Mouse (Mus musculus) stomach, postnatal 0 days (tissue): ENCODE measurements around the gene Katnal1. TPM values are rescaled to one million over a fixed set of nuclear protein-coding genes. Genes with fewer than 3 reads are reported as not detected.

Source experiments
- ATAC-seq: fragments of 200-750 bp; cut with Nextera tagmentation; 2 replicates; pipeline ENCODE4 v1.8.0; 2017; ENCODE audit not compliant: low FRiP score, low TSS enrichment
- DNase-seq: peaks from one replicate; pipeline ENCODE4 v3.0.0-alpha.2; 2016; ENCODE audit warnings: low spot score
- H3K27ac ChIP-seq: fragments of 300-500 bp; sonication (generic); replicated peaks from 2 replicates; pipeline ENCODE4 v1.5.1; 2014; ENCODE audit warnings: mild to moderate bottlenecking, control low read depth
- H3K27me3 ChIP-seq: fragments of 300-500 bp; sonication (generic); 2 replicates; pipeline ENCODE4 v1.6.1; 2014; ENCODE audit warnings: low read length; ENCODE audit not compliant: control insufficient read depth, insufficient read depth
- H3K36me3 ChIP-seq: fragments of 300-500 bp; sonication (generic); 2 replicates; pipeline ENCODE4 v1.6.1; 2014; ENCODE audit warnings: low read length, mixed read lengths; ENCODE audit not compliant: control insufficient read depth, insufficient read depth
- H3K4me1 ChIP-seq: fragments of 300-500 bp; sonication (generic); replicated peaks from 2 replicates; pipeline ENCODE4 v1.6.1; 2014; ENCODE audit warnings: antibody characterized with exemption; ENCODE audit not compliant: control insufficient read depth, insufficient read depth
- H3K4me2 ChIP-seq: fragments of 300-500 bp; sonication (generic); replicated peaks from 2 replicates; pipeline ENCODE4 v1.6.1; 2014; ENCODE audit warnings: low read depth, mild to moderate bottlenecking, control low read depth, moderate library complexity
- H3K4me3 ChIP-seq: fragments of 300-500 bp; sonication (generic); 2 replicates; pipeline ENCODE4 v1.5.1; 2014; ENCODE audit warnings: low read depth, low read length, control low read depth
- H3K9ac ChIP-seq: fragments of 300-500 bp; sonication (generic); 2 replicates; pipeline ENCODE4 v1.6.1; 2014; ENCODE audit warnings: mild to moderate bottlenecking, low read length, control low read depth, mixed read lengths
- H3K9me3 ChIP-seq: fragments of 300-500 bp; sonication (generic); 2 replicates; pipeline ENCODE4 v1.6.1; 2016; ENCODE audit warnings: low read length; ENCODE audit not compliant: control insufficient read depth
- CTCF ChIP-seq: IDR thresholded peaks from 2 replicates; pipeline ENCODE4 v1.5.1; 2016; ENCODE audit warnings: antibody characterized with exemption, low read depth, mild to moderate bottlenecking, moderate library complexity
- EP300 ChIP-seq: optimal IDR thresholded peaks from 2 replicates; pipeline ENCODE3; 2016; ENCODE audit warnings: antibody characterized with exemption
- WGBS: fragments of 180-500 bp; shearing (Covaris S2); extraction: QIAGEN DNeasy Blood & Tissue Kit; methylation state at CpG from one replicate; pipeline ENCODE4 v1.1.7; 2014; 5-methylcytosine and 5-hydroxymethylcytosine counted together
- polyA plus RNA-seq: library from polyadenylated mRNA; unstranded; fragments of >200 nt; fragmentation: Nextera tagmentation; extraction: Ambion mirVana; gene quantifications from 2 replicates; pipeline ENCODE4 v1.2.1, GENCODE M21; 2015

Katnal1 gene
- polyA plus RNA-seq, 1 experiment from 2014 or later = 4.1 TPM

DNA sequence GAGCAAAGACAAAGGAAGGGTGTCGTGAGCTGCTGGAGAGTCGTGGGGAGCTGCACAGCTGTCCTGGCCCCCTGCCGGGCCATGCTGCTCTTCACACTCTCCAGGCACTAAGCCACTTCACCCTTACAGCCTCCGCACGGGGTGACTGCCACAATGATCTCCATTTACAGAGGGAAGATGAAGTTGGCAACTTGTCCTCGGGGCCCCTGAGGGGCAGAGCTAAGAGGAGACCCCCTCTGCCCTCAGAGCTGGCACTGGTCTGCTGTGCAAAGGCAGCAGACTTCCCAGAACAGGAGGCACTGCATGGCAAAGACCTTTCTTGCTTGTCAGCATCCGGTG lies 20.1 kb downstream of the Katnal1 start:
- 39% methylated on average over 7 of the region's 7 CpGs for WGBS

GRCm38 (mm10) chr5:148908191-148909056 lies 20.7 kb downstream of the Katnal1 start:
- H3K4me3 ChIP-seq = no peak overlapping the region
- H3K9ac ChIP-seq = no peak overlapping the region
- TF ChIP-seq EP300 = no peak
- TF ChIP-seq CTCF = no peak
- no peak overlapping the region for H3K4me2 ChIP-seq
- no peaks in the 10 kb centered on the region for H3K27me3 ChIP-seq
- ATAC-seq = no peak
- no peaks in the 10 kb centered on the region for H3K9me3 ChIP-seq
- no peaks in the 10 kb centered on the region for H3K36me3 ChIP-seq
- DNase-seq = no peak
- no peaks in the 10 kb centered on the region for H3K4me1 ChIP-seq
- WGBS = 69% methylated on average over 17 of the region's 17 CpGs
- no peak overlapping the region for H3K27ac ChIP-seq

More for the DNA sequence above, 20.1 kb downstream of the Katnal1 start:
- H3K4me1 ChIP-seq = no peaks in the 10 kb centered on the region
- DNase-seq = no peak
- no peaks in the 10 kb centered on the region for H3K36me3 ChIP-seq
- peak; percentile 30; the same call in 1 of the 2 replicates for ATAC-seq
- H3K27me3 ChIP-seq = no peaks in the 10 kb centered on the region
- no peak overlapping the region for H3K4me3 ChIP-seq
- no peaks in the 10 kb centered on the region for H3K9me3 ChIP-seq
- TF ChIP-seq CTCF (peak; percentile 31; the same call in 1 of the 2 replicates), EP300 (no peak)
- H3K27ac ChIP-seq = no peak overlapping the region
- H3K4me2 ChIP-seq = no peak overlapping the region
- no peak overlapping the region for H3K9ac ChIP-seq

DNA sequence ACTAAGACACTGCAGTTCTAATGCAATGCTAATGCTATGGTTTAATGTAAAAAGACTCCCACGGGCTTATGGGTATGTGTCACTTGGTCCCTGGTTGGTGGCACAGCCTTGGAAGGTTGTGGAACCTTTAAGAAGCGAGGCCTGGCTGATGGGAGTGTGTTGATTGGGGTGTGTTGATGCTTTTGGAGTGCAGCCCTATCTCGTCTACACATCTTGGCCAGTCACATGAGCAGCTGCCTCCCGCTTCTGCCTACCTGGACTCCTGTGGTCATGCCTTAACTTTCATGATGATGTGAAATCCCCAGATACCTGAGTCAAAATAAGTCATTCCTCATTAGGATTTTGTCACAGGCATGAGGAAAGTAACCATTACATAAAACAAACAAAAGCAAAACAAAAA lies 22.8 kb downstream of the Katnal1 start:
- no peak overlapping the region for H3K9ac ChIP-seq
- 0 out of 2 replicates have a peak, but pooled peaks cover 2% of the 10 kb centered on the region for H3K36me3 ChIP-seq
- no peak overlapping the region for H3K4me3 ChIP-seq
- no peak overlapping the region for H3K27ac ChIP-seq
- ATAC-seq = no peak
- H3K9me3 ChIP-seq = no peaks in the 10 kb centered on the region
- H3K27me3 ChIP-seq = no peaks in the 10 kb centered on the region
- DNase-seq = no peak
- H3K4me1 ChIP-seq = no peaks in the 10 kb centered on the region
- no peak overlapping the region for H3K4me2 ChIP-seq
- 81% methylated on average over 4 of the region's 4 CpGs for WGBS
- TF ChIP-seq EP300 (no peak), CTCF (no peak)

- TF ChIP-seq CTCF = peak; percentile 79
- no peak for TF ChIP-seq EP300
- Histone ChIP-seq H3K36me3 (0 out of 2 replicates have a peak, but pooled peaks cover 2% of the 10 kb centered on the region), H3K4me2 (no peak overlapping the region), H3K27me3 (no peaks in the 10 kb centered on the region), H3K9me3 (no peaks in the 10 kb centered on the region), H3K4me3 (no peak overlapping the region), H3K27ac (no peak overlapping the region), H3K4me1 (no peaks in the 10 kb centered on the region), H3K9ac (no peak overlapping the region)
- DNase-seq = peak; percentile 70
- 49% methylated on average over 6 of the region's 6 CpGs for WGBS
- ATAC-seq = peak; percentile 51; the same call in 1 of the 2 replicates
These were observed 24.3 kb downstream of the Katnal1 start for GRCm38 (mm10) chr5:148904846-148905245.

- ATAC-seq = no peak
- WGBS = 91% methylated on average over 7 of the region's 7 CpGs
- no peak overlapping the region for H3K4me3 ChIP-seq
- H3K9ac ChIP-seq = no peak overlapping the region
- H3K27me3 ChIP-seq = no peaks in the 10 kb centered on the region
- no peaks in the 10 kb centered on the region for H3K9me3 ChIP-seq
- no peak overlapping the region for H3K4me2 ChIP-seq
- TF ChIP-seq CTCF (no peak), EP300 (no peak)
- DNase-seq = no peak
- H3K4me1 ChIP-seq = no peaks in the 10 kb centered on the region
- H3K36me3 ChIP-seq = 0 out of 2 replicates have a peak, but pooled peaks cover 2% of the 10 kb centered on the region
- H3K27ac ChIP-seq = no peak overlapping the region
These were observed 29.8 kb downstream of the Katnal1 start for GRCm38 (mm10) chr5:148899361-148899760.

GRCm38 (mm10) chr5:148897941-148898417 lies 31.1 kb downstream of the Katnal1 start:
- Histone ChIP-seq H3K4me2 (no peak overlapping the region), H3K4me3 (no peak overlapping the region), H3K4me1 (no peaks in the 10 kb centered on the region), H3K27ac (no peak overlapping the region), H3K9me3 (no peaks in the 10 kb centered on the region), H3K9ac (no peak overlapping the region), H3K36me3 (peaks cover 2% of the 10 kb centered on the region; the same call in 1 of the 2 replicates), H3K27me3 (no peaks in the 10 kb centered on the region)
- TF ChIP-seq EP300 = no peak
- no peak for TF ChIP-seq CTCF
- ATAC-seq (no peak), DNase-seq (no peak)
- 73% methylated on average over 12 of the region's 12 CpGs for WGBS
